Mouse (Mus musculus) retina, embryonic 14.5 days (tissue): ENCODE data around the gene Auts2.
A peak's percentile ranks its signal among the peaks of the same experiment; 100 is the strongest.

Experiments
- DNase-seq: peaks from one replicate; pipeline ENCODE4 v3.0.0-alpha.2; 2015; ENCODE audit warnings: low spot score

The Auts2 gene

GRCm38 (mm10) chr5:131992681-131993211 is 550.4 kb downstream of the Auts2 start:
- DNase-seq: no peak

GRCm38 (mm10) chr5:131992268-131992667 is 550.9 kb downstream of the Auts2 start:
- no peak for DNase-seq

GRCm38 (mm10) chr5:131990532-131990931 is 552.6 kb downstream of the Auts2 start:
- no peak for DNase-seq

GRCm38 (mm10) chr5:131981451-131981850 is 561.7 kb downstream of the Auts2 start:
- no peak for DNase-seq

- no peak for DNase-seq
Observed at GRCm38 (mm10) chr5:131978939-131979338, 564.2 kb downstream of the Auts2 start.

- DNase-seq: no peak
Observed at GRCm38 (mm10) chr5:131977497-131977896, 565.6 kb downstream of the Auts2 start.

GRCm38 (mm10) chr5:131971901-131972300 is 571.2 kb downstream of the Auts2 start:
- no peak for DNase-seq

GRCm38 (mm10) chr5:131965499-131965898 is 577.6 kb downstream of the Auts2 start:
- no peak for DNase-seq

- DNase-seq: no peak
Observed at GRCm38 (mm10) chr5:131963565-131963964, 579.6 kb downstream of the Auts2 start.

GRCm38 (mm10) chr5:131961859-131962258 is 581.3 kb downstream of the Auts2 start:
- DNase-seq: no peak

- DNase-seq: no peak
Observed at GRCm38 (mm10) chr5:131960432-131960831, 582.7 kb downstream of the Auts2 start.

GRCm38 (mm10) chr5:131956998-131957397 is 586.1 kb downstream of the Auts2 start:
- DNase-seq: peak; percentile 19

GRCm38 (mm10) chr5:131956090-131956489 is 587.1 kb downstream of the Auts2 start:
- peak; percentile 55 for DNase-seq

- DNase-seq: no peak
Observed at GRCm38 (mm10) chr5:131955227-131956016, 587.7 kb downstream of the Auts2 start.

- DNase-seq: no peak
Observed at GRCm38 (mm10) chr5:131948571-131949151, 594.5 kb downstream of the Auts2 start.

GRCm38 (mm10) chr5:131946801-131947200 is 596.3 kb downstream of the Auts2 start:
- DNase-seq: no peak

- no peak for DNase-seq
Observed at GRCm38 (mm10) chr5:131944761-131945160, 598.4 kb downstream of the Auts2 start.

- DNase-seq: peak; percentile 51
Observed at GRCm38 (mm10) chr5:131928696-131929095, 614.4 kb downstream of the Auts2 start.

- no peak for DNase-seq
Observed at GRCm38 (mm10) chr5:131922759-131923158, 620.4 kb downstream of the Auts2 start.

- no peak for DNase-seq
Observed at GRCm38 (mm10) chr5:131922118-131922517, 621.0 kb downstream of the Auts2 start.

GRCm38 (mm10) chr5:131919983-131920777 is 623.0 kb downstream of the Auts2 start:
- DNase-seq: peak; percentile 17

- DNase-seq: no peak
Observed at GRCm38 (mm10) chr5:131916791-131917403, 626.2 kb downstream of the Auts2 start.
